Mouse (Mus musculus): Measurements from ENCODE around the gene C8g.

C8g gene

GRCm38 (mm10) chr2:25465816-25466635 is 35.5 kb downstream of the C8g start:
- peak; percentile 20 for DNase-seq (ENCODE audit: low spot score)

- no peak for DNase-seq (ENCODE audit: low spot score)
Observed at GRCm38 (mm10) chr2:25465256-25465655, 36.3 kb downstream of the C8g start.

GRCm38 (mm10) chr2:25463630-25464029 is 37.9 kb downstream of the C8g start:
- DNase-seq (ENCODE audit: low spot score) = no peak

GRCm38 (mm10) chr2:25461407-25461806 is 40.1 kb downstream of the C8g start:
- no peak for DNase-seq (ENCODE audit: low spot score)

GRCm38 (mm10) chr2:25460551-25461309 is 40.8 kb downstream of the C8g start, which contains the start of gene Paxx:
Gene Paxx, minus strand, starts transcription at chr2:25461094.
- peak; percentile 96 for DNase-seq (ENCODE audit: low spot score)

GRCm38 (mm10) chr2:25460135-25460534 is 41.4 kb downstream of the C8g start:
- no peak for DNase-seq (ENCODE audit: low spot score)

- DNase-seq (ENCODE audit: low spot score) = no peak
Observed at GRCm38 (mm10) chr2:25458911-25459310, 42.6 kb downstream of the C8g start.

GRCm38 (mm10) chr2:25457022-25457896 is 44.3 kb downstream of the C8g start:
- no peak for DNase-seq (ENCODE audit: low spot score)

GRCm38 (mm10) chr2:25456205-25456953 is 45.1 kb downstream of the C8g start, which contains the start of gene Clic3:
Gene Clic3, plus strand, starts transcription at chr2:25456838.
- no peak for DNase-seq (ENCODE audit: low spot score)

- no peak for DNase-seq (ENCODE audit: low spot score)
Observed at GRCm38 (mm10) chr2:25452951-25453350, 48.6 kb downstream of the C8g start.

- DNase-seq (ENCODE audit: low spot score) = no peak
Observed at GRCm38 (mm10) chr2:25450853-25451647, 50.5 kb downstream of the C8g start.

Data from embryo, embryonic 10 days (tissue).